Mouse (Mus musculus) heart, embryonic 12.5 days (tissue): Measurements from ENCODE around the gene Tpo. TPM values are rescaled to one million over a fixed set of nuclear protein-coding genes. Genes with fewer than 3 reads are reported as not detected.
A peak's percentile ranks its signal among the peaks of the same experiment; 100 is the strongest.

Experiments used
- ATAC-seq: fragments of 200-750 bp; cut with Nextera tagmentation; 2 replicates; pipeline ENCODE4 v1.8.0; 2017; ENCODE audit warnings: moderate TSS enrichment, moderate library complexity; ENCODE audit not compliant: insufficient number of reproducible peaks, low FRiP score
- H3K27ac ChIP-seq: fragments of 300-500 bp; sonication (generic); 2 replicates; pipeline ENCODE4 v1.5.1; 2016; ENCODE audit warnings: mild to moderate bottlenecking, moderate library complexity; ENCODE audit not compliant: poor library complexity, severe bottlenecking
- H3K27me3 ChIP-seq: fragments of 300-500 bp; sonication (generic); replicated peaks from 2 replicates; pipeline ENCODE4 v1.6.1; 2016; ENCODE audit warnings: mild to moderate bottlenecking, moderate library complexity
- H3K36me3 ChIP-seq: fragments of 300-500 bp; sonication (generic); 2 replicates; pipeline ENCODE4 v1.6.1; 2016; ENCODE audit warnings: mild to moderate bottlenecking, moderate library complexity
- H3K4me1 ChIP-seq: fragments of 300-500 bp; sonication (generic); replicated peaks from 2 replicates; pipeline ENCODE4 v1.6.1; 2016; ENCODE audit warnings: mild to moderate bottlenecking
- H3K4me2 ChIP-seq: fragments of 300-500 bp; sonication (generic); 2 replicates; pipeline ENCODE4 v1.6.1; 2016; ENCODE audit warnings: mild to moderate bottlenecking, moderate library complexity
- H3K4me3 ChIP-seq: fragments of 300-500 bp; sonication (generic); 2 replicates; pipeline ENCODE4 v1.5.1; 2016; ENCODE audit warnings: mild to moderate bottlenecking
- H3K9ac ChIP-seq: fragments of 300-500 bp; sonication (generic); 2 replicates; pipeline ENCODE4 v1.6.1; 2016; ENCODE audit warnings: mild to moderate bottlenecking, moderate library complexity
- H3K9me3 ChIP-seq: fragments of 300-500 bp; sonication (generic); replicated peaks from 2 replicates; pipeline ENCODE4 v1.6.1; 2016; ENCODE audit warnings: mild to moderate bottlenecking, moderate library complexity
- WGBS: fragments of 180-500 bp; shearing (Covaris S2); methylation state at CpG from one replicate; pipeline ENCODE4 v1.1.7; 2016; 5-methylcytosine and 5-hydroxymethylcytosine counted together
- polyA plus RNA-seq: library from polyadenylated mRNA; unstranded; fragments of >200 nt; fragmentation: Nextera tagmentation; extraction: Ambion mirVana; gene quantifications from 2 replicates; pipeline ENCODE4 v1.2.1, GENCODE M21; 2016

The Tpo gene
- polyA plus RNA-seq, 1 experiment from 2014 or later = 0.05 TPM

DNA sequence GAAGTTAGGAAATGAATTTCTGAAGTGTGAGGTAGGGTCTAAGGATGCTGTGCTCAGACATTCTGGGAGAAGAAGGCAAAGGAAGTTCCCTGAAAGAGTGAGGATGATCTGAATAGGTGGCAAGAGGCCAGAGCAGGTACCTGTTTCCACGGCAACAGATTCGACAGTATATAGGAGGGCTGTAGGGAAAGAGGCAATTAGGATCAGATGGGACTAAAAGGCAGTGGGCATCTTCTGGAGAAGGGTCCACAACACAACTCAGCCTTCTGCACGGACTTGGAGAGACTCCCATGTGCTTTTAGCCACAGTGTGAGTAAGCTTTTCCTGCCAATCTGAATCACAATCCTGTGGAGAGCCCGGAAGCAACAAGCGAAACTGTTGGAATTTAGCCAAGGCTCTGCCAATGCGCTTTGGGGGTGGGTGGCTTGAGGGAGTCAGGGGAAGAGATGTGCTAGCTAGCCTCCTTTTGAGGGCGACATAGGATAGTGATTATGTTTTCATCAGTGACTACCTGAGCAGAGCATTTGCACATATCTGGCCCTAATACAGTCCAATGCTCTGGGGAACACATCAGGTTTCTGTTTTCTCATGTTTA, 21.8 kb upstream of the Tpo start:
- WGBS = 64% methylated on average over 7 of the region's 7 CpGs

DNA sequence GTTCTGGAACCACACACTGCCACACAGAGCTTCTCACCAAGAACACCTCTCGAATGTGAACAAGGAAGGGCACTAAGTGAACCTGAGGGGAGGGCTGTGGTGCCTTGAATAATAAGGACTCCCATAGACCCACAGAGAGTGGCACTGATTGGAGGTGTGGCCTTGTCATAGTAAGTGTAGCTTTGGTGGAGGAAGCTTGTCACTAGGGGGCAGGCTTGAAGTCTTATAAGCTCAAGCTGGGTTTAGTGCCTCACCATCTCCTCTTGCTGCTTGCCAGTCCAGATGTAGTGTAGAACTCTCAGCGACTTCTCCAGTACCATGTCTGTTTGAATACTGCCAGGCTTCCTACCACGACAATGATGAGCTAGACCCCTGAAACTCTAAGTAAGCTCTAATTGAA, 9.7 kb upstream of the Tpo start:
- Histone ChIP-seq H3K9ac (no peak overlapping the region), H3K4me2 (no peak overlapping the region), H3K27me3 (no peaks in the 10 kb centered on the region), H3K4me1 (no peaks in the 10 kb centered on the region), H3K36me3 (no peaks in the 10 kb centered on the region), H3K27ac (no peak overlapping the region), H3K4me3 (no peak overlapping the region), H3K9me3 (no peaks in the 10 kb centered on the region)
- ATAC-seq = no peak
- WGBS = 58% methylated on average over 3 of the region's 3 CpGs

More for the DNA sequence above, 21.8 kb upstream of the Tpo start:
- Histone ChIP-seq H3K27me3 (0 out of 2 replicates have a peak, but pooled peaks cover 5% of the 10 kb centered on the region), H3K36me3 (no peaks in the 10 kb centered on the region), H3K4me1 (0 out of 2 replicates have a peak, but pooled peaks cover 1% of the 10 kb centered on the region), H3K27ac (no peak overlapping the region), H3K4me3 (no peak overlapping the region), H3K4me2 (no peak overlapping the region), H3K9ac (no peak overlapping the region), H3K9me3 (no peaks in the 10 kb centered on the region)
- no peak for ATAC-seq

DNA sequence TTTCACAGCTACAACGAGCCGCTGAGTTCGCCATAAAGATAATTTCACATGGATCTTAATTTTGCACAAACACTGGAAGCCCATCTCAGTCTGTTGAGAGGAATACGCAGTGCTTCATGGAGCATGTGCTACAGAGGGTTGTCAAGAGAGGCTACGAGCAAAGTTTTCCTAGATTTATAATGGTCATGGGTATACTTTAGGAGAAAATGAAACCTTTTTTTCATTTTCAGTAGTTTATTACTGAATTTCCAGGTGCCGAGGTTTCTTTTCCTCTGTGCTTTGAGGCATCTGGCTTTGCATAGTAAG, 3.1 kb downstream of the Tpo start:
- no peaks in the 10 kb centered on the region for H3K9me3 ChIP-seq
- no peaks in the 10 kb centered on the region for H3K4me1 ChIP-seq
- no peak overlapping the region for H3K4me3 ChIP-seq
- H3K36me3 ChIP-seq = no peaks in the 10 kb centered on the region
- WGBS = 70% methylated on average over 6 of the region's 6 CpGs
- H3K27ac ChIP-seq = no peak overlapping the region
- no peak overlapping the region for H3K4me2 ChIP-seq
- H3K27me3 ChIP-seq = no peaks in the 10 kb centered on the region; the same call in 1 of the 2 replicates
- ATAC-seq = no peak
- no peak overlapping the region for H3K9ac ChIP-seq

DNA sequence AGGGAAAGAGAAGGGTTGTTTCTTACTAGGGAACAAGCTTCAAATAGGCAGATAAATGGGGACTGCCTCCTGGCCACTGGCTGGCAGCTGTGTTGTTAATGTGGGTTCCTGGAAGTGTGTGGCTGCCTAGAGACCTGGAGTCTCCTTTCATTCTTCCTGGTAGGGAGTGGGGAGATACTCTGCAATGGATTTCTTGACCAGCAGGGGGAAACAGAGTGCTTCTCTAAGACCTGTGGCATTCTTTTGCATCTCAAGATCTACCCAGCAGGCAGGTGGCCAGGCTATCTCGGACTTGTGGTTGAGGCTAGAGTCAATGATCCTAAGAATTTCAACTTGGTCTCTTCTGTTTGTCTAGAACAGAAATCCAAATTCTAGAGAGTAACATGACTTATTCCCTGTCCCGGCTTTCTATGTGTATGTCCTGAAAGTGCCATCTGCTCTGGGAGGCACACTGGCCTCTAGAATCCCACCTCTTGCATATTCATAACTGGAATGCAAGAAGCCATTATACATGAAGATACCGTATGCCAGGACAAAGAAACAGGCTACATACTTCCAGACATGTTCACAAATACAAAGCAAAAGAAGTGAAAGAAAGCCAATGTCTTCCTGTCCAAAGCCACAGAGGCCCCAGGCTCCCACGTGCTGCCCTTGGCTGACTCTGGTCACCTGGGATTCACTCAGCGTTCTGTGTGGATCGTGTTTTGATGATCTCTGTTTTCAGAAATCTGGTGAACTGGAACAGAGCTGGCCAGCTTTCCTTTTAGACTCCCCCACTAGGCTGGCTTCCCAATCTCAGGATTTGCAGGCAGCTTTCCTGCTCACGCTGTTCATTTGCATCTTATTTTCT, 3.6 kb downstream of the Tpo start:
- no peak for ATAC-seq
- no peaks in the 10 kb centered on the region; the same call in 1 of the 2 replicates for H3K27me3 ChIP-seq
- H3K4me3 ChIP-seq = no peak overlapping the region
- no peak overlapping the region for H3K4me2 ChIP-seq
- no peaks in the 10 kb centered on the region for H3K36me3 ChIP-seq
- no peak overlapping the region for H3K27ac ChIP-seq
- H3K9ac ChIP-seq = no peak overlapping the region
- no peaks in the 10 kb centered on the region for H3K9me3 ChIP-seq
- H3K4me1 ChIP-seq = no peaks in the 10 kb centered on the region
- WGBS = 57% methylated on average over 7 of the region's 7 CpGs

DNA sequence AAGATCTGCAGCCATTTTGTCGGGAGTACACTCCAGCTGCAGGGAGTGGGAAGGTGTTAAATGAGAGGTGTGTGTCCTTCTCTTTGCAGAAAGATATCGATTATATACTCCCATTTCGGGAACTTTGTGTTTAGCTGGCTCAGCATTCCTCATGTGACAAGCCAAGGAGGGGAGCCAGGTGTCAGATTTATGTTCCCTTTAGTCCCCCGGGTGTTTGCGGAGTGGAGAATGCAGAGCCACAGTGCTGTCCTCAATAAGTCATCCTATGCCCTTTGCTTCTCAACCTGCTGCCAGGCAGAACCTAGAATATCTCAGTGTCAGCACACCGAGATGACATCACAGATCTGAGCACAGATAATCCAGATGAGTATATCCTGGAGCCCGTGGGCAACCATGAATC, 10.1 kb downstream of the Tpo start:
- no peaks in the 10 kb centered on the region for H3K36me3 ChIP-seq
- ATAC-seq = no peak
- 65% methylated on average over 7 of the region's 7 CpGs for WGBS
- 0 out of 2 replicates have a peak, but pooled peaks cover 3% of the 10 kb centered on the region for H3K9me3 ChIP-seq
- H3K27ac ChIP-seq = no peak overlapping the region
- no peak overlapping the region for H3K9ac ChIP-seq
- no peak overlapping the region for H3K4me2 ChIP-seq
- H3K4me3 ChIP-seq = no peak overlapping the region
- H3K4me1 ChIP-seq = no peaks in the 10 kb centered on the region
- no peaks in the 10 kb centered on the region for H3K27me3 ChIP-seq

DNA sequence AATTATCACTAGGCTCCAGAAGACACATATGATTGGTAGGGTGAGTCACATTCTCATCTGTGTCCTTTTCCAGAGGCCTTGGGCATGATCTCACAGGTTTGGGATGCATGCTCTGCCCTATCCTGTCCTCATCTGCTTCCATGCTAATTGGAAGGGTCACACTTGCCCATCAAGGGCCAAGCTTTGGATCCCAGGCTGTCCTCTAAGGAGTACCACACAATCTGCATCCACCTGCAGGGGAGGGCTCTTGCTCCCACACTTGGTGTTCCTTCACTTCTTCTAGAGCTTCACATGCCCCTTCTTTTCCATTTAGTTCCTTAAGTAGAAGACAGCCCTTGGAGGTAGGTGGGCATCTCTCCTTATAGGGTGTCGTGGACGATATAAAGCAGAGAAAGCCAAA, 20.2 kb downstream of the Tpo start:
- Histone ChIP-seq H3K27ac (no peak overlapping the region), H3K36me3 (no peaks in the 10 kb centered on the region), H3K4me1 (no peaks in the 10 kb centered on the region), H3K27me3 (no peaks in the 10 kb centered on the region; the same call in 1 of the 2 replicates), H3K4me3 (no peak overlapping the region), H3K4me2 (no peak overlapping the region), H3K9me3 (no peaks in the 10 kb centered on the region), H3K9ac (no peak overlapping the region)
- WGBS = 95% methylated on average over 2 of the region's 2 CpGs
- ATAC-seq = no peak

DNA sequence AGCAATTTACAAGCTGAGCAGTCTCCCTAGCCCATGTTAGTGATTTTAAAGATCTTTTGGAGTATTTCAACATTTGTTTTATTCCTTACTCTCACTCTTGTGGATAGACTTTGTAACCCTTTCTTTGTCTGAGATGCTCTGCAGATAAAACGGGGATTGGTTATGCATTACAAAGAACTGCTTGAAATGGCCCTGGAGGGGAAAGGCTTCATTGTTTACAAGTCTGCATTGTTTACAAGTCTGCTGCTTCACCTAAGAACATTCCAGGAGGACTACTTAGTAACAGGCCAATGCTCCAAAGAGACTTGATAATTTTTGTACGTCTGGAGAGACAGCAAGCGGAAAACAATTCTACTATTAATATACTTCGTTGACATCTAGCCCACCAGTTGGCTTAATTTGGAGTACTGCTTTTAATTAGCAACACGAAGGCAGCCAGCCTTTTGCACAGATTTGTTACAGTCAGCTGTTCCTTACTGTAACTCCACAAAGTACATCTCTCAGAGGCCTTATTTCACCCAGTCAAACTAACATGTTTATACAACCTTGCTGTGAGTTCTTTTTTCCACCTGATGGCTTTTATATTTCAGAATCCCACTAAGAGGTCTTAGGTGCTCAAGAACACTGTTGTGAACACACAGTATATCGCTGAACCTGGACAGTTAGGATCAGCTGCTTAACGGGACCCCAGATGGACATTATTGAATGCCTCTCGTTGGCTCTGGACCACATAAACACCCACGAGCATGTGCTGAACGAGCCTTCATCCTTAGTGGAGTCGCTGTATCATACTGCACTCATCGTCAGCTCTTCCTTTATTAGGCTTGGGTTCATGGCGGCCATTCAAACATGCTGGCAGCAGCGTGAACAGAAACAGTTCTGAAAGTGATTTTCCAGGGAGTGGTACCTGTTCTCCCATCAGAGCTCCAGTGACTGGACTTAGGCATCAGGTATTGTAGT, 22.5 kb downstream of the Tpo start:
- Histone ChIP-seq H3K4me1 (no peaks in the 10 kb centered on the region), H3K27me3 (no peaks in the 10 kb centered on the region; the same call in 1 of the 2 replicates), H3K9ac (no peak overlapping the region), H3K4me2 (no peak overlapping the region), H3K4me3 (no peak overlapping the region), H3K36me3 (no peaks in the 10 kb centered on the region), H3K9me3 (no peaks in the 10 kb centered on the region), H3K27ac (no peak overlapping the region)
- 76% methylated on average over 14 of the region's 14 CpGs for WGBS
- no peak for ATAC-seq

DNA sequence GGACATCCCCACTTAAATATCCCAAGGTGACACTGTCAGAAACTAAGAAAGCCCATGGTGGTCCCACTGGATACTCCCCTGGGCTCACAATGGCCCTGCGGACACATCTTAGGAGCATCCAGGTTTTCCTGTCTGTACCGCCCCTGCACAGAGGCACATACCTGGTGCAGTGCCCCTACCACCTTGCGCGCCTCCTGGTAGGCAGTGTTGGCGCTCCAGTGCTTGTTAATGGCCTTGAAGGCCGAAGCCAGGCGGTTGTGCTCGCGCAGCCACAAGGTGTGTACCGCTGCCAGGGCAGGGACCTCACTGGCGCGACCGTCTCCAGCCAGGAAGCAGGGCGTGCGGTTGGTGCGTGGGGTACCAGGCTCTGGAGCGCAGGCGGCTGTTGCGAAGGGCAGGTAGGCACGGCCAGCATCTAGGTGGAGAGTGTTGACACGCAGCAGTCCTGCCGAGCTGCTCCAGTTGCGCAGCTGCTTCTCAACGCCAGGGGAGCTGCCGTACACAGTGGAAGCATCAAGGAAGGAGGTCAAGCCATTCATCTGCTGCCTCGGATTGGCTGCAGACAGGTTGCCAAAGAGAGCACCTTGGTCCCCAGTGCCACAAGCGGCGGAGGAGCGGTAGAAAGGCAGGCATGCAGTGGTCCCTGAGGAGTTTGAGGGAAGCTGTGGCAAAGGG, 29.4 kb downstream of the Tpo start:
- no peaks in the 10 kb centered on the region for H3K36me3 ChIP-seq
- H3K9me3 ChIP-seq = no peaks in the 10 kb centered on the region
- H3K4me1 ChIP-seq = no peaks in the 10 kb centered on the region
- H3K4me2 ChIP-seq = peak overlapping the region; percentile 52
- no peak overlapping the region for H3K9ac ChIP-seq
- no peak overlapping the region for H3K4me3 ChIP-seq
- H3K27ac ChIP-seq = no peak overlapping the region
- ATAC-seq = no peak
- peaks cover 7% of the 10 kb centered on the region; the same call in 1 of the 2 replicates for H3K27me3 ChIP-seq
- 29% methylated on average over 29 of the region's 29 CpGs for WGBS

DNA sequence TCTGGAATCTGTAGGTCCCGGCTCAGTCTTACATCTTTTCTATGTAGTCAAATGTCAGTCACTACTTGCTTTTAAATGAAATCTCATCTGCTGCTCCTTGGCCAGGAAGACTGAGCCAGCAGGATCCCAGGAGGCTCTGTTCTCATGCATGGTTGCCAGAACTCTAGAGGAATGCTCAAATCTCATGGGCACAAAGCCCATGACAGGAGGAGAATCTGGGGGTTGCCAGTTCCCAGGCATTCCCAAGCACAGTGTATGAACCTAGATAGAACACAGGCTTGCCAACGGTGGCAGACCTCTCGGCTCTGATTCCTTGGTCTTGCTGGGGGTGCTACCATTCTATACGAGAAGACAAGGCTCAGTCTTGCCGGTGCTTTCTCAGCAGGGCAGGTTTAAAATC, 40.3 kb downstream of the Tpo start:
- no peak overlapping the region for H3K4me3 ChIP-seq
- no peak for ATAC-seq
- no peaks in the 10 kb centered on the region for H3K36me3 ChIP-seq
- no peaks in the 10 kb centered on the region for H3K4me1 ChIP-seq
- H3K9ac ChIP-seq = no peak overlapping the region
- 81% methylated on average over 5 of the region's 5 CpGs for WGBS
- no peaks in the 10 kb centered on the region for H3K27me3 ChIP-seq
- no peaks in the 10 kb centered on the region for H3K9me3 ChIP-seq
- H3K4me2 ChIP-seq = no peak overlapping the region
- H3K27ac ChIP-seq = no peak overlapping the region

DNA sequence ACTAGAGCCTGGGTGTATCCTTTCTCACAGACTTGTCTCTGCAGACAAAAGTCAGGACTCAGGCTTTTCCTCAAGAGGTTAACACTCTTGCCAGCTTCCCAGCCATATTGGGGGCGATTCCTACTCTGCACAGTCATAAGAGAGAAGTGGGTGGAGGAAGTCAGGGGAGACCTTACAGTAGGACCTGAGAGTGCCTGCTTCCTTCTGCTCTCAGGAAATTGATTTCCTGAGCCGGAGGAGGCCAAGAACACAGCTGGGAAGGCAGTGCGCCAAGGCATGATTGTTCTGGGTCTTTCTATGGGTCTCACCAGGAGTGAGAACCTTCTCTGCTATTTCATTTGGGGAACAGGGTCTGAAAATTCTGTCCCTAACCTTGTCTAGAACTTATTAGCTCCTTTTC, 48.5 kb downstream of the Tpo start:
- Histone ChIP-seq H3K4me1 (peaks cover 9% of the 10 kb centered on the region; the same call in 1 of the 2 replicates), H3K27ac (no peak overlapping the region), H3K4me2 (no peak overlapping the region), H3K36me3 (no peaks in the 10 kb centered on the region), H3K9me3 (0 out of 2 replicates have a peak, but pooled peaks cover 4% of the 10 kb centered on the region), H3K9ac (no peak overlapping the region), H3K4me3 (no peak overlapping the region), H3K27me3 (no peaks in the 10 kb centered on the region)
- ATAC-seq = no peak
- 67% methylated on average over 3 of the region's 3 CpGs for WGBS
